Mouse (Mus musculus) embryonic facial prominence, embryonic 14.5 days (tissue): ENCODE measurements around the gene Cdc42bpa. TPM values are rescaled to one million over a fixed set of nuclear protein-coding genes. Genes with fewer than 3 reads are reported as not detected.

Source experiments
- polyA plus RNA-seq: library from polyadenylated mRNA; unstranded; fragments of >200 nt; fragmentation: Nextera tagmentation; extraction: Ambion mirVana; gene quantifications from 2 replicates; pipeline ENCODE4 v1.2.1, GENCODE M21; 2014

Gene Cdc42bpa
- polyA plus RNA-seq, 1 experiment from 2014 or later: 16.3 TPM

Other genes with a start within 250 kb of the Cdc42bpa start
- gene Kif28, start 215.2 kb upstream of the Cdc42bpa start, polyA plus RNA-seq: 0.12 and 0.17 TPM in 2 replicates
- gene Gm10518, start 157.1 kb upstream of the Cdc42bpa start, polyA plus RNA-seq: not detected in 2 replicates
- 27.3 and 27.9 TPM in 2 replicates for gene Ahctf1, start 156.8 kb upstream of the Cdc42bpa start, polyA plus RNA-seq
- 15.8 and 24.7 TPM in 2 replicates for gene Coq8a, start 239.1 kb downstream of the Cdc42bpa start, polyA plus RNA-seq